Mouse (Mus musculus) regulatory T cell (primary cell): ENCODE results near the gene Tle4.

ENCODE experiments used
- in situ Hi-C: fragments of 300-600 bp; cut with MboI, MseI; formaldehyde crosslinking; loops from one replicate; pipeline ENCODE4 v1.15.1; 2025; ENCODE audit warnings: high pct_unique_total_duplicates

The Tle4 gene

DNA sequence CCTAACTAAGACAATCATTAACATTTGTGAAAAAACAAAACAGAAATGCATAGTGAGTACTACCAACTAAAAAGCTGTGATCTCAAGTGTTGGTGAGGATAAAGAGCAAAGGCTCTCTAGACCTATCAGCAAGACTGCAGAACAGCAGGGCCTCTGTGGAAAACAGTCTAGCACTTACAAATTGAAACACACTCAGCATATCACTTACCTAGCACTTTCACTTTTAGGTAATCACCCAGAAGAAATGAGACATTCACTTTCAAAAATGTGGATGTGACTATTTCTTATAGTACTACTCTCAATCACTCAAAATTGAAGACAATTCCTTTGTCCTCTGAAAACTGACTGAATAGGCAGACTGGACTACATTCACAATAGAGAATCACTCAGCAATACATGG, 63.4 kb downstream of the Tle4 start:
- in situ Hi-C loops: no loop called here

- in situ Hi-C loops: no loop called here
These were observed 65.0 kb downstream of the Tle4 start for GRCm38 (mm10) chr19:14532861-14533260.

- in situ Hi-C loops: loop anchor here (10.0 kb wide), 1 partner anchor 55 kb away; no protein-coding TSS in a partner anchor
These were observed 77.6 kb downstream of the Tle4 start for GRCm38 (mm10) chr19:14520098-14520802.

- in situ Hi-C loops: no loop called here
These were observed 78.7 kb downstream of the Tle4 start for GRCm38 (mm10) chr19:14519186-14519585.

DNA sequence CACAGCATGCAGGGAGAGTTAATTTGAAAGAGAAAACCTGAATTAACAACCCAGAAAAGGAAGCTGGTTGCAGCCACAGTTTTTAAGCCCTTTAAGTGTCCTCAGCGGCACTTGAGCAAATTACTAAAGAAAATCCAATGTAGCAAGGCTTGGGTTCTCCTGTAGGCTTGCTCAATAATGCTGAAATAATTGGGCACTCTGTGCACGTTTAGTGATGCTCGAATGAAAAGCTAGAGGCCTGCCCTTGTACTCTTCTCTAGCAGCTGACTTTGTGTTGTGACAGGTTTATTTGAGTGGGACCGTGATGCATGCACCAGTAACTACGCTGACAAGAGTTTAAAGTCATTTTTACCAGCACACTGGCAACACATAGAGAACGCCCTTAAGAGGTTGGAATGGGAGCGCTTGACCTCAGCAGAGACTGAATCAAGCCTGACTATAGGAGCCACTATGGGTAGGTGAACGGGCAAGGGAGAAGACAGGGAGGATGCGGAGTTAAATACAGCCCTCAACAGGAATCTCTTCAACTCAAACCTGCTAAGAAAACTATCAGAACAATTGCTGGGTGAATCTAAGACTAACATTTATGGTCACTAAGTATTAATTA, 79.3 kb downstream of the Tle4 start:
- in situ Hi-C loops: no loop called here

DNA sequence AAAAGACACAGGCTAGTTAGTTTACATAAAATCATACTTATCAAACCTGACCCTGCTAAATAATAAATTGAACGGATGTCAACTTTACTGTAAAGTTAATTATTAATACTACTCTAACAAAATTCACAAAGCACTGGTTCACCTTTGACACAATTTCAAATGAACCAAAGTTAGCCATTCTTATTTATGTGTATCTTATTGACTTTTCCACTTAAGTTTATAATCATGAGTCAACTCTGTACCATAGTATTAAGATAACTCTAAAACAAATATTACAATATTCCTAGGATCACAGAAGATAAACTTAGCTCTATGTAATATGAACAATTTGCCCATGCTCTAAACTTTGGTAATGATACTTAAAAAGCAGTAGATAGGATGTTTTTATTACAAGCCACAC, 81.4 kb downstream of the Tle4 start:
- in situ Hi-C loops: no loop called here

GRCm38 (mm10) chr19:14508819-14509218, 89.0 kb downstream of the Tle4 start:
- in situ Hi-C loops: loop anchor here (10.0 kb wide), 1 partner anchor 56 kb away; no protein-coding TSS in a partner anchor

- in situ Hi-C loops: loop anchor here (10.0 kb wide), 1 partner anchor 57 kb away; no protein-coding TSS in a partner anchor
These were observed 89.9 kb downstream of the Tle4 start for GRCm38 (mm10) chr19:14507911-14508310.

DNA sequence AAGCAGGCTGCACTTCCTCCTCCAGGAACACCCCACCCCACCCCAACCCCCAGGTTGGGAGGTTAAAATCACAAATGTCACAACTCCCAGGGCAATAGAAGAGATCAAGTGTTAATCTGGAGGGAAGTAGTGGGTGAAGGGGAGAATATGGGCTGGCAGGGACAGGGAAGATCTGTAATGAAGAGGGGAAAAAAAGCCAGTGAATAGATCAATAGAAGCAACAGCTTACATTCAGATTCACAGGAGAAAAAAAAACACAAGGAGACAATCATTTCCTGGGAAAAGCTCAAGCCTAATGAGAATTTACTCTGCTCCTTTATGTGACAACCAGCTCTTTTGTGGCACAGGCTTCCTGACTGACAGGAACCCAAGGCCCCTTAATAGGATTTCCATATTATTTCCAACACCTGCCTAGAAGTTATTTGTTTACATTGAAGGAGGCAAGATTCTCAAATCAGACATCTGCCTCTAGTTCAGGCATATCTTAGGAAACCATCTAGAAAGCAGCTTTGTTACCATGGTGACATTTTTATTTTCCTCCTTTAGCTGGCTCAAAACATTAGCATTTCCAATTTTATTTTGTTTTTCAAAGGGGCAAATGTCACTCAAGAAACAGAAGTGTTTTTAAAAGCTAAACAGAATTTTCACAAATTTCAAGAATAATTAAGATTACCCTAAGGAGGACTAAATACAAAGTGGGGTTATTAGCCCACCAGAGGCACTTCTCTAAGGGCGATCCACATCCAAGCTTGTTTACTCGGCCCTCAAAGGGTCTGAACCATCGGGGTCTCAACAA, 90.8 kb downstream of the Tle4 start:
- in situ Hi-C loops: loop anchor here (10.0 kb wide), 1 partner anchor 58 kb away; no protein-coding TSS in a partner anchor

DNA sequence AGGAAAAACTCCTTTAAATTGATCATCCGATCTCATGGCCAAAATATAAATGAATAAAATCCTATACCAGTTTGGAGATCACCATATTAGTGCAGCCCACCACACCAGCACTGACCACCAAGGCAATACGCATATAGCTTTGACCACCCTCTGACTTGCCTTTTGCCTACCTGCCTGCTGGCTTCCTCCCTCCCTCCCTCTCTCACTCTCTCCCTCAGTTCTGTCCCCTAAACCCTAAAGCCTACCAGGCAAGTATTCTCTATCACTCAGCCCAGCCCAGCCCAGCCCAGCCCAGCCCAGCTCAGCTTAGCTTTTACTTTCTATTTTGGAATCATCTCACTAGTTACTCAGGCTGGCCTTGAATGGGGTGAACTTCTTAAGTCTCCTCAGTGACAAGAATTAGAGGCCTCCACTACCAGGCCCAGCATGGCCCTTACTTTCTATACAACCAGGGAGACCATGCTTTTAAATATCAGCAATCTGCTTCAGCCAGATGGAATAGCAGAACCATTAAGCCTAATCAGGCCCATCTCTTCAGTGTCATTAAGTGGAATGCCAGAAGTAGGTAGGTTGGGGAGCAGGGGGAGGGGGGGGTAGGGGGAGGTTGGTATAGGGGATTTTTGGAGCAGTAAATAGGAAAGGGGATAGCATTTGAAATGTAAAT, 91.8 kb downstream of the Tle4 start:
- in situ Hi-C loops: loop anchor here (10.0 kb wide), 1 partner anchor 59 kb away; no protein-coding TSS in a partner anchor

- in situ Hi-C loops: loop anchor here (10.0 kb wide), 1 partner anchor 59 kb away; no protein-coding TSS in a partner anchor
These were observed 92.5 kb downstream of the Tle4 start for GRCm38 (mm10) chr19:14505401-14505800.

GRCm38 (mm10) chr19:14503862-14504261, 94.0 kb downstream of the Tle4 start:
- in situ Hi-C loops: loop anchor here (10.0 kb wide), 1 partner anchor 61 kb away; no protein-coding TSS in a partner anchor

GRCm38 (mm10) chr19:14502234-14502633, 95.6 kb downstream of the Tle4 start:
- in situ Hi-C loops: loop anchor here (10.0 kb wide), 1 partner anchor 63 kb away; no protein-coding TSS in a partner anchor

DNA sequence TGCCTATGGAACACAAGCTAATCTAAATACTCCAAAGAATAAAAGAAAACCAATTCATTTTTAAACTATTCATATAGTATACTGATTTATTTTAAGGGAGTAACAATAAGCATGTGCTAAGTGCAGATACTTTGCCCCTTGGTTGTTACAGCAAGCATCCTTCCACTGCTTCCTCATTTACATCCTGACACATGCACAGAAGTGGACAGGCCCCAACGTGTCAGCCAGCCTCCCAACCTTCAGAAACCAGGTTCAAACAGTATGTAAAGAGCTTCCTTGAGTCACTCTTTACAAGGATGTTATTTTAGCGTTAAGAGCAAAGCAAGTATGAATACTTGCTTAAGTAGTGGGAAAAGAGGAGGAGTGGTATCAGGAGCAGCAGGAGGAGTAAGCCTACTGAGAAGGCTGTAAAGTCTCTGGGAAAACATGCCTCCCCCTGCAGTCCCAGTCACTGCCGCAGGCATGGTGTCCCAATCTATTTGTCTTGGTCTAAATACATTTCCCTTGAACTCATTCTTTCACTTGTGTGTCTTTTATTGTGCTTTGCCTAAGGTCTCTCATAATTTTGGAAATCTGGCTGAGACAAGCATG, 97.9 kb downstream of the Tle4 start:
- in situ Hi-C loops: loop anchor here (10.0 to 25.0 kb wide), 3 partner anchors 65 to 1955 kb away; partner anchors contain the start of gene Fam111a

DNA sequence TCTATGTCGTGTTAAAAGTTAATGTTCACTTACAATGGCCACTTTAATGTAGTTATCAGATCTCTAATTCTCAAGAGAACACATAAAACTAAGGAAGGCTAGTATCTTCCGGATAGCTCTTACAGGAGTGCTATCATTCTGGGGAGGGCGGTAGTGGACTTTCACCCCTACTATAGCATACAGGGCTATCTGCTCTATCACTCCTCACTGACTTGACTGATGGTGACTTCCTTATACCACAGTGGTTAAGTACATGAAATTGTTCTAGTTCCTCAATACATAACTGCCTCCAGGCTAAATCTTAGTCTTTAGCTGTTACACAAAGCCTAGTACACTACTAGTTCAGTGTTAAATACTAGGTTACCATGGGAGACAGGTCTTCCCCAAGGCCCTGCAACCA, 104.8 kb downstream of the Tle4 start:
- in situ Hi-C loops: loop anchor here (10.0 to 25.0 kb wide), 2 partner anchors 1394 to 1948 kb away; partner anchors contain the start of gene Fam111a

DNA sequence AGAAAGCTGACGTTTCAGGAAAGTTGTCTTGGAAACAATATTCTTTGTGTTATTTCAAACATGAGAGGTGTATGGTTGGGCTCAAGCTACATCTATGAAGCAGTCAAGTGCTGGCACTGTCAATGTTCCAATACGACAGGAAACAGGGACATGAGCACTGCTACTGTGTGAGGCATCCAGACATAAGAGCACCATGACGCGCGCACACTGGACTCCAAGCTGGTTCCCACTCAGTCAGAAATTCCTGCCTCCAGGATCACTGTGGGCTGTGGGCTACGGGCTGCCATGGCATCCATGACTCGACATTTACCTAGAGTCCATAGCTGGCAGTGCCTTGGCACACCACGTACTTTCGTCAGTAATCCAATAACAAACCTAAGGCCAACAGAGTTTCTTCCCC, 110.7 kb downstream of the Tle4 start:
- in situ Hi-C loops: loop anchor here (25.0 kb wide), 1 partner anchor 1400 kb away; no protein-coding TSS in a partner anchor

- in situ Hi-C loops: loop anchor here (25.0 kb wide), 1 partner anchor 1402 kb away; no protein-coding TSS in a partner anchor
These were observed 112.7 kb downstream of the Tle4 start for GRCm38 (mm10) chr19:14485176-14485575.

DNA sequence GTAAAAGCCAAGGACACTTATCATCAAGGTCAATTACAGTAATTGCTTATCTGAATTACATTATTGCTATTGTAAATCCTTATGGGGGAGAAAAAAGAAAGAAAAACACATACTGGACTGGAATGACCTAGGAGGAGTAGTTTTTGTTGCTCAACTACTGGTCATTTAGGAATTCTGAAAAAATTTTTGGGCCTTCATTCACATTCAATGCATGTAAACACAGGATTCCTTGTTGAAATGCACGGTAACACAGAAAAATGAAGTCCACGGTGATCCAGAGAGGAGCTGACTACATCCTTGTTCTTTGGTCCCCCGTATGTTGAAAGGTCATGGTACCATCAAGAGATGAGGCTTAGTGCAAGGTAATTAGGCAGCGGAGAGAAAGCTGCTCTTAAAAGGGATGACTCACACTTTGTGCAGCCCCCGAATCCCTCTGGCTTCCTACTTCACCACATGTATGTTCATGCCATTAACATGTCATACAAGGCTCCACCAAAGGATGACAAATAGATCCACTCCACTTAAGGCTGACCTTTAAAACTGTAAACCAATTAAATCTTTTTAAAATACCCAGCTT, 115.2 kb downstream of the Tle4 start:
- in situ Hi-C loops: loop anchor here (25.0 kb wide), 1 partner anchor 1405 kb away; no protein-coding TSS in a partner anchor

GRCm38 (mm10) chr19:14481796-14482561, 115.9 kb downstream of the Tle4 start:
- in situ Hi-C loops: loop anchor here (25.0 kb wide), 1 partner anchor 1405 kb away; no protein-coding TSS in a partner anchor
